ENCODE assay signal across 18 mouse cellular contexts in genomic region chr1:136600647-136601345, GRCm38 (mm10).
"Had no signal": no experiment of that assay in that cellular context is flagged by ENCODE, and none has a peak within 500 bp of the region (broad histone marks: within the 10 kb centered on the region; RNA-seq: fewer than 3 reads in every experiment).

No protein-coding gene starts in this region.

- H3K27ac ChIP-seq: limb, embryonic 13.5 days; liver, embryonic 15.5 days; macrophage; midbrain, embryonic 15.5 days; neural tube, embryonic 13.5 days; stomach, embryonic 15.5 days had no signal

- ATAC-seq: midbrain, embryonic 15.5 days had no signal

- H3K9ac ChIP-seq: limb, embryonic 13.5 days; liver, embryonic 15.5 days; midbrain, embryonic 15.5 days; neural tube, embryonic 13.5 days; stomach, embryonic 15.5 days had no signal

- H3K4me3 ChIP-seq: limb, embryonic 13.5 days; liver, embryonic 15.5 days; megakaryocyte, embryonic 14.5 days; midbrain, embryonic 15.5 days; neural tube, embryonic 13.5 days; stomach, embryonic 15.5 days had no signal

- H3K4me1 ChIP-seq: liver, embryonic 15.5 days; midbrain, embryonic 15.5 days; neural tube, embryonic 13.5 days; stomach, embryonic 15.5 days had no signal

- H3K4me2 ChIP-seq: limb, embryonic 13.5 days; liver, embryonic 11.5 days; liver, embryonic 15.5 days; midbrain, embryonic 11.5 days; midbrain, embryonic 15.5 days; neural tube, embryonic 13.5 days; stomach, embryonic 15.5 days had no signal

- H3K36me3 ChIP-seq: limb, embryonic 13.5 days; liver, embryonic 15.5 days; midbrain, embryonic 15.5 days; neural tube, embryonic 13.5 days; stomach, embryonic 15.5 days had no signal

- H3K27me3 ChIP-seq: limb, embryonic 13.5 days; liver, embryonic 15.5 days; megakaryocyte, embryonic 14.5 days; midbrain, embryonic 15.5 days; neural tube, embryonic 13.5 days; stomach, embryonic 15.5 days had no signal

- DNase-seq: kidney, adult 2 months; kidney, postnatal 25 days; layer of hippocampus, adult 9-11 months; lung, adult 2 months; lung, postnatal 10 days; retina, postnatal 1 day; right cerebral cortex, postnatal 4 days; spleen, adult 18-20 months; thymus, postnatal 25 days had no signal

- H3K9me3 ChIP-seq: limb, embryonic 13.5 days; liver, embryonic 15.5 days; megakaryocyte, embryonic 14.5 days; midbrain, embryonic 15.5 days; neural tube, embryonic 13.5 days; stomach, embryonic 15.5 days had no signal
